Mouse (Mus musculus): ENCODE measurements around the gene Xlr5a. TPM values are rescaled to one million over a fixed set of nuclear protein-coding genes. Genes with fewer than 3 reads are reported as not detected.
A peak's percentile ranks its signal among the peaks of the same experiment; 100 is the strongest.

The Xlr5a gene
- polyA plus RNA-seq, 1 experiment from 2014 or later, result not detected

- WGBS, result 28% methylated on average over 24 of the region's 24 CpGs
- no peak overlapping the region for H3K9ac ChIP-seq
- DNase-seq (peak; percentile 24), ATAC-seq (ENCODE audit: insufficient read depth) (peak; percentile 62; the same call in 1 of the 2 replicates)
- TF ChIP-seq CTCF (IDR thresholded peaks at IDR 0.05; ENCODE audit: low read depth), result no peak
- no peaks in the 10 kb centered on the region for H3K9me3 ChIP-seq (ENCODE audit: low read depth, low read length)
- no peaks in the 10 kb centered on the region for H3K27me3 ChIP-seq (ENCODE audit: insufficient read depth, low read length)
- H3K4me1 ChIP-seq (ENCODE audit: insufficient read depth), result no peaks in the 10 kb centered on the region
- no peak overlapping the region for H3K27ac ChIP-seq (ENCODE audit: low read depth)
- 0 out of 2 replicates have a peak overlapping the region, but pooled peaks have one; percentile 0 for H3K4me3 ChIP-seq (ENCODE audit: low read depth, low read length)
- H3K4me2 ChIP-seq, result peak overlapping the region; percentile 46
- H3K36me3 ChIP-seq (ENCODE audit: insufficient read depth), result no peaks in the 10 kb centered on the region
Observed at GRCm38 (mm10) chrX:73063512-73064414, 229.0 kb downstream of the Xlr5a start.

- Histone ChIP-seq H3K9ac (no peak overlapping the region), H3K4me3 (ENCODE audit: low read depth, low read length) (no peak overlapping the region), H3K27ac (ENCODE audit: low read depth) (peak overlapping the region; percentile 36; the same call in 1 of the 2 replicates), H3K9me3 (ENCODE audit: low read depth, low read length) (no peaks in the 10 kb centered on the region), H3K4me2 (no peak overlapping the region), H3K4me1 (ENCODE audit: insufficient read depth) (no peaks in the 10 kb centered on the region), H3K27me3 (ENCODE audit: insufficient read depth, low read length) (no peaks in the 10 kb centered on the region), H3K36me3 (ENCODE audit: insufficient read depth) (no peaks in the 10 kb centered on the region)
- ATAC-seq (ENCODE audit: insufficient read depth) (no peak), DNase-seq (no peak)
- TF ChIP-seq CTCF (IDR thresholded peaks at IDR 0.05; ENCODE audit: low read depth), result no peak
- WGBS, result 31% methylated on average over 5 of the region's 5 CpGs
Observed at GRCm38 (mm10) chrX:73062323-73062722, 230.5 kb downstream of the Xlr5a start.

GRCm38 (mm10) chrX:73061528-73061927 lies 231.2 kb downstream of the Xlr5a start:
- ATAC-seq (ENCODE audit: insufficient read depth) (no peak), DNase-seq (no peak)
- WGBS, result 81% methylated on average over 1 of the region's 1 CpGs
- Histone ChIP-seq H3K9me3 (ENCODE audit: low read depth, low read length) (no peaks in the 10 kb centered on the region), H3K36me3 (ENCODE audit: insufficient read depth) (no peaks in the 10 kb centered on the region), H3K4me1 (ENCODE audit: insufficient read depth) (no peaks in the 10 kb centered on the region), H3K27me3 (ENCODE audit: insufficient read depth, low read length) (no peaks in the 10 kb centered on the region), H3K27ac (ENCODE audit: low read depth) (no peak overlapping the region), H3K4me3 (ENCODE audit: low read depth, low read length) (no peak overlapping the region), H3K9ac (no peak overlapping the region), H3K4me2 (no peak overlapping the region)
- no peak for TF ChIP-seq CTCF (IDR thresholded peaks at IDR 0.05; ENCODE audit: low read depth)

Other genes starting within 250 kb of the Xlr5a start
- gene Pnma3, start 228.2 kb downstream of the Xlr5a start, polyA plus RNA-seq (2014; fragmentation: Nextera tagmentation; extraction: Ambion mirVana), result 0.08 and 0.13 TPM in 2 replicates
- gene Xlr4a, start 210.5 kb downstream of the Xlr5a start, polyA plus RNA-seq (2014; fragmentation: Nextera tagmentation; extraction: Ambion mirVana), result 0.35 and 2.0 TPM in 2 replicates
- gene Xlr3a, start 195.9 kb downstream of the Xlr5a start, polyA plus RNA-seq (2014; fragmentation: Nextera tagmentation; extraction: Ambion mirVana), result 3.6 and 5.6 TPM in 2 replicates
- gene Gm14685, start 175.9 kb downstream of the Xlr5a start, polyA plus RNA-seq (2014; fragmentation: Nextera tagmentation; extraction: Ambion mirVana), result 0.09 and 0.11 TPM in 2 replicates
- gene Xlr5b, start 144.2 kb downstream of the Xlr5a start, polyA plus RNA-seq (2014; fragmentation: Nextera tagmentation; extraction: Ambion mirVana), result not detected in 2 replicates
- gene DXBay18, start 143.5 kb downstream of the Xlr5a start, polyA plus RNA-seq (2014; fragmentation: Nextera tagmentation; extraction: Ambion mirVana), result 0.09 TPM in 1 of 2 replicates, not detected in the other
- not detected in 2 replicates for gene Spin2d, start 116.0 kb downstream of the Xlr5a start, polyA plus RNA-seq (2014; fragmentation: Nextera tagmentation; extraction: Ambion mirVana)
- gene Xlr3b, start 100.8 kb downstream of the Xlr5a start, polyA plus RNA-seq (2014; fragmentation: Nextera tagmentation; extraction: Ambion mirVana), result 8.8 and 16.8 TPM in 2 replicates
- 4.6 TPM in 1 of 2 replicates, not detected in the other for gene Xlr4b, start 78.6 kb downstream of the Xlr5a start, polyA plus RNA-seq (2014; fragmentation: Nextera tagmentation; extraction: Ambion mirVana)
- 9.7 and 10.9 TPM in 2 replicates for gene F8a, start 64.7 kb downstream of the Xlr5a start, polyA plus RNA-seq (2014; fragmentation: Nextera tagmentation; extraction: Ambion mirVana)
- gene Xlr4c, start 49.8 kb downstream of the Xlr5a start, polyA plus RNA-seq (2014; fragmentation: Nextera tagmentation; extraction: Ambion mirVana), result 0.21 TPM in 1 of 2 replicates, not detected in the other
- not detected in 2 replicates for gene Xlr3c, start 27.6 kb downstream of the Xlr5a start, polyA plus RNA-seq (2014; fragmentation: Nextera tagmentation; extraction: Ambion mirVana)
- gene Xlr5c, start within 50 bp of the Xlr5a start, polyA plus RNA-seq (2014; fragmentation: Nextera tagmentation; extraction: Ambion mirVana), result not detected in 2 replicates
- gene Gm45015, start 43.9 kb upstream of the Xlr5a start, polyA plus RNA-seq (2014; fragmentation: Nextera tagmentation; extraction: Ambion mirVana), result not detected in 2 replicates
- gene Zfp275, start 49.6 kb upstream of the Xlr5a start, polyA plus RNA-seq (2014; fragmentation: Nextera tagmentation; extraction: Ambion mirVana), result 18.2 and 20.7 TPM in 2 replicates
- gene Gm18336, start 105.8 kb upstream of the Xlr5a start, polyA plus RNA-seq (2014; fragmentation: Nextera tagmentation; extraction: Ambion mirVana), result not detected in 2 replicates
- 0.05 and 0.14 TPM in 2 replicates for gene Zfp92, start 118.1 kb upstream of the Xlr5a start, polyA plus RNA-seq (2014; fragmentation: Nextera tagmentation; extraction: Ambion mirVana)
- 0.18 TPM in 1 of 2 replicates, not detected in the other for gene Trex2, start 142.4 kb upstream of the Xlr5a start, polyA plus RNA-seq (2014; fragmentation: Nextera tagmentation; extraction: Ambion mirVana)
- 68.8 and 76.3 TPM in 2 replicates for gene Haus7, start 166.1 kb upstream of the Xlr5a start, polyA plus RNA-seq (2014; fragmentation: Nextera tagmentation; extraction: Ambion mirVana)
- 192 and 196 TPM in 2 replicates for gene Bgn, start 190.6 kb upstream of the Xlr5a start, polyA plus RNA-seq (2014; fragmentation: Nextera tagmentation; extraction: Ambion mirVana)
- 0.05 TPM in 1 of 2 replicates, not detected in the other for gene Atp2b3, start 210.1 kb upstream of the Xlr5a start, polyA plus RNA-seq (2014; fragmentation: Nextera tagmentation; extraction: Ambion mirVana)

Measured in lung, embryonic 14.5 days (tissue).